Mouse (Mus musculus): ENCODE results near the gene Tubgcp2.

DNA sequence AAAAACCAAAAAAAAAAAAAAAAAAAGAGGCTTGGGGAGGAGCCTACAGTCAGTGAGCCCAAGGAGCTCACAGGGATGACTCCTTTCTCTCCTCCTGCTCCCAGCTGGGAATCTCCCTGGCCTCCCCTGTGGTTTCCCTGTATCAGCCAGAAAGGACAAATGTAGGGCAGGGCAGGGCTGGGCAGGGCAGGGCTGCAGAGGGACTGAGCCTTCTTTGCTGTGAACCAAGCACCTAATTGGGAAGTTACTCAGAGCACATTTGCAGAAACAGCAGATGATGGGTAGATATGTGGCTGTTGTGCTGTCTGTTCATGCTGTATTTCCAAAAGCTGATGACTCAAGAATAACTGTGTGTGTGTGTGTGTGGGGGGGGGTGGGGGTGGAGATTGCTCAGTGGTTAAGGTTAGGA is 63.5 kb downstream of the Tubgcp2 start:
- TF ChIP-seq CTCF (IDR thresholded peaks at IDR 0.05; ENCODE audit: borderline replicate concordance, insufficient read depth, low read depth, low read length) (no peak), POLR2A (IDR thresholded peaks at IDR 0.05; ENCODE audit: borderline replicate concordance, insufficient read depth, low read length) (no peak)
